Mouse (Mus musculus) B cell, adult 2 months (primary cell): ENCODE results near the gene Nell2.
"Not testable (repeated sequence)": the region's sequence is repeated elsewhere in the genome, so short reads cannot be mapped to it uniquely, and the experiment has no call there.

Experiments
- DNase-seq, 2 experiments: peaks; one replicate each; pipeline ENCODE4 v3.0.0; 2022

Nell2 gene

GRCm38 (mm10) chr15:95527948-95528861 is at the start of gene Nell2:
Gene Nell2, minus strand, starts transcription at chr15:95528559.
- no peak for DNase-seq

DNA sequence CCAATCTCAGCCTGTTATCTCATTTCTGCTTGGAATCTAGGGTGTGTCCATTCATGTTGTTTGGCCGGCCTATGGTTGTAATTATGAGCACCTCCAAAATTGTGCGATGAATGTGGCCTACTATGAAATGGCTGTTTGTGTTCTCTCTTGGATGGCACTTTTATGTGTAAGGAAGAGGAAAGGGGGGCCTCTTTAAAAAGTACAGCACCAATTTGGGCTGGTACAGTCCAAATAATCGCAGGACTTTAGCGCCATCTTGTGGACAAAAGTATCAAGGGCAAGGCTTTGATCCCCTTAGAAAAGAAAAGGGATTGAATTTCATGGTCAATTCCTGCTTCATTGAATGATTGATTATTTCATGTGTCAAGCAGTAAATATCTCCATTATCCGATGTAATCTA is 46.3 kb upstream of the Nell2 start:
- DNase-seq = no peak

GRCm38 (mm10) chr15:95569606-95570005 is 41.2 kb upstream of the Nell2 start:
- no peak for DNase-seq

- DNase-seq = no peak
These were observed 36.8 kb upstream of the Nell2 start for GRCm38 (mm10) chr15:95565160-95565559.

DNA sequence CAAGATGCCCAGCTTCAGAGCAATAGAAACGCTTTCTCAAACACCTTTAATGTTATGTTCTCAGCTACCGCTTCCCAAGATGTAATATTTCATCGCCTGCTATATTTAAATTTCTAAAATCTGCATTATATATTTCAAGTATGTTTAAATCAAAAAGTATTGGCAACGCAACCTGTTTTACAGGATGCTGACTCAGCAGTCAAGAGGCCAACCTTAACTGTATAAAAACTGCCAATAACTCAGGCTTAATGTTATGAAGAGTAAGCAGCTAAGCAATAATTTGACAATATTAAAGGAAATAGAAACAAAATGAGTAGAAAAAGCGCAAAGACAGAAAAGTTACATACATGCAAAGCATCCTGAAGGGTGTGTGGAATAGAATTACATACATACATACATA is 32.9 kb upstream of the Nell2 start:
- DNase-seq = no peak

- no peak for DNase-seq
These were observed 21.7 kb upstream of the Nell2 start for GRCm38 (mm10) chr15:95550011-95550410.

GRCm38 (mm10) chr15:95542632-95543031 is 14.3 kb upstream of the Nell2 start:
- DNase-seq = no peak

DNA sequence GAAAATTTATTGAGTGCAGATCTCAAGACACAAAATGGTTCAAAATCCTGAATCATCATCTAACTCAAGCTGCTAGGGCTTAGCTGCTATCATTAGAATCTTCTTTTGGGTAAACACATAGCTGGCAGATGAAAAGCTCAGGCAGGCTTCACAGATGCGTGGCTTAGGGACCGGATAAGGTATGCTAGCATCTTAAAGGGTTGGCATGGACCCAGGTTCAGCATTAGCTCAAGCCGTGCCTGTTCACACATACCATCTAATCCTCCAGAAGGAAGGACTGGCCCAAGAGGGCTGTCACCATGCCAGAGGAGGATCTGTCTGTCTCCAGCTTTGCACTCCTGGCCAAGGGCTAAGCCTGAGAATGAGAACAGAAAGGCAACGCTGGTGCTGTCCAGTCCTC is 8.4 kb upstream of the Nell2 start:
- DNase-seq = no peak

DNA sequence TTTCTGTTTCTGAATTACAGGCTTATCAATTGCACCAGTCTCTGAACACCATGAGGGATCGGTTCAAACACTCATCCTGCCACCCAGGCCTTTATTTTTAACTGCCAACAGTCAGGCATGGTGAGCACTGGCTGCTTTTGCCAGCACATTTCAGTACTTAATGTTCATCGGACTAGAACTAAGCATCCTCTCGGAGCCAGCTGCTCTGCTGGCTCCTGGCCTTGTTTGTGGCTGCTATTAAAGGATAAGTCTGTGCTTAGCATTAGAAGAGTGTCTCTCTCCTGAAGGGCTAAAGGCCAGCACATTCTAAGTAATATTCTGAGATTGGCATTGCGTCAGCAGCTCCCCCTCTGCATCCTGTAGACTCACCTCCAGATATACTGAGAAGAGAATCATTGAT is 7.9 kb upstream of the Nell2 start:
- DNase-seq = no peak

DNA sequence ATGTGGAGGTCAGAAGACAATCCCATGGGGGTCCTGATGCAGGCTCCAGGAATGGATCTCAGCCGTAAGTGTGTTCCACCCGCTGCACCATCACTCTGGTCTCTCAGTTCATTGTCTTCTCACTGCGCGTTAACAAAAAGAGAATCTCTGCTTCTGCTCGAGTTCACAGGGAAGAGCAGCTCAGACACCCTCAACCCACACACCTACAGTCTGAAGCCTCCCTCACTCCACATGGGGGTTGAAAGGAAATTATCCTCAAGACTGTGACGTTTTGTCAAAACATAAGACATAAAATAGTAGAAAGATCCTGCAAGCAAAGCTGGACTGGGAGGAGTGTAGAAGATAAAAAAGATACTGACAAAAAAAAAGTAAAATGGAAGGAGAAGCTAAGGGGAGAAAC is 6.3 kb upstream of the Nell2 start:
- no peak for DNase-seq

GRCm38 (mm10) chr15:95527461-95527947 is 855 bp downstream of the Nell2 start:
- DNase-seq = no peak

DNA sequence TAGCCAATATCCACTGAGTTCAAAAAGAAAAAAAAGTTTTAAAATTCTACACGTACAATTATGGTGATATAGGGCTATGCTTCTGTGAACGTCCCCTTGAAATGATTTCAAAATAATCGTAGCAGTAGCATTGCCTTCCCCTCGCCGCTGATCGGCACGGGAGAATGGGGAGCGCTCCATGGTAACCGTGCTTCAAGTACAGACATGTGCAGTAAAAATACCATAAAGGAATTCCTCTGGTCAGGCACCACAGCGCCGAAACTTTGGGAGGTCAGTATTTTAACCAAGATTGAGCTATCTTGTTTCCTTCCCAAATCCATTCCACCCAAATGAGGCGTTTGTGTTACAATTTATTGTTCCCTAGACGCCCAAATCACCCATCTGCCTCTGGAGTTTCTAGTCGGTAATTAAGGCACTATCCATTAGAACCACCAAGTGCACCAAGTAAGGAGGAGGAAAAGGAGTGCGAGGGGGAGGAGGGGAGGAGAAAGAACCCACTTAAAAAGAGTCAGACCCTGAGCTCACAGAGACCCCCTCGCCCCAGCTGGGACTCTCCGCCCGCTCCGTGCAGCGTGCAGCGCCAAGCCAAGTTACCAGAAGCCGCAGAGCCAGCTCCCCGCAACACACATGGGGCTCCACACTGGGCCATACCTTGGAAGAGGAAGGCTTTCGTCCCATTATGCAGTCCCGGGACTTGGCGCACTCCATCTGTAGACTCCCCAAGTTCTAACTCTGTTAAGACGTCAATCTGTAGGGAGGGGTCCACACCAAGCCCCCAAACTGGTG is 1.5 kb downstream of the Nell2 start:
- DNase-seq = no peak

DNA sequence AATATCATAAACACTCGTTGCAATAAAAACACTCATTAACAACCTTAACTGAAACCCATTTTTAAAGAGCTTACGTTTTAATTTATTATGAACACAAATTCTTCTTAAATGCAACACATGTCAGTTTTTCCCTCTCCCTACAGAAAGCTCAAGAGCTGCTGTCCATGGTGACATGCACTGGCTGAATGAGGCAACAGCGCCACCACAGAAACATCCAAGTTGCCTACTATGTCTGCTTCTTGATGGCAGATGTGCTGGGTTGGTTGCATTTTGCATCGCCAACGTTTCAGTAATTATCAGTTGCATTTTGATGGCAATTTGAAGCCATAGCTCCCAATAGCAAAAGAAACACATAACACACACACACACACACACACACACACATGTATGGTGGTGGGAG is 2.4 kb downstream of the Nell2 start:
- no peak for DNase-seq

- DNase-seq = no peak
These were observed 10.2 kb downstream of the Nell2 start for GRCm38 (mm10) chr15:95518204-95518603.

- not testable (repeated sequence) for DNase-seq
These were observed 15.1 kb downstream of the Nell2 start for GRCm38 (mm10) chr15:95513306-95513705.

DNA sequence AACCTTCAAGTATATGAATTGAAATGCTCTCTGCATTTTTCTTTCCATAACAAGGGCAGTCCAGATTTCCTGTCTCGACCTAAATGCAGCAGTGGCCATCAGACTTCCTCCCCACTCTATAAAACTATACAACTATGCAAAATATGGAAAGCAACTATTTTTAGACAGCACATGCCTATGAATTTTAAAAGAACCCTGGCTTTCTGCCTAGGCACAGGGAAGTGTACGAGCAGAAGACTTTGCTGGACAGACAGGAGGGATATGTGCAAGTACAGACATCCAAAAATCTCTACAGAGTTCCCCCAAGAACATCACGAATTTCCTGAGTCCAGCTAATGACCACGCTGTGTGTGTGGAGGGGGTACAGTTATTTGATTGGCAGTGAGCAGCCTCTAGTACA is 32.7 kb downstream of the Nell2 start:
- no peak for DNase-seq

GRCm38 (mm10) chr15:95495193-95495592 is 33.2 kb downstream of the Nell2 start:
- no peak for DNase-seq

GRCm38 (mm10) chr15:95492201-95492600 is 36.2 kb downstream of the Nell2 start:
- no peak for DNase-seq

DNA sequence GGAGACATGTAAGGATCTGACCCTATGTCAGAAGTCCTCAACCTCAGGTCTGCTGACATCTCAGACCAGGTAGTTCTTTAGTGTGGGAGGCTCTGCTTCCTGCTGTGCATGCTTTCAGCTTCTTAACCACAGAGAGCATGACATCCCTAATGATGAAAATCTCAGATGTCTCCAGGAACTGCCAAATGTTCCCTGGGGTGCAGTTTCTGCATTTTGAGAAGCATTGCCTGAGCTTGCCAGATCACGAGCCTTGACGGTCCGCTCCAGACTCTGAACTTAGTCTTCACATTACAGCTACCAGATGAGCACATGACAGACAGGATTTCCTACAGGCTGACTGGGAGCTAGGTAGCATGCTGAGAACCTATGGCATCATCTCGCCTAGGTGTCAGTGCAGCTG is 39.2 kb downstream of the Nell2 start:
- no peak for DNase-seq

GRCm38 (mm10) chr15:95487961-95488360 is 40.4 kb downstream of the Nell2 start:
- no peak for DNase-seq

- DNase-seq = no peak
These were observed 46.4 kb downstream of the Nell2 start for GRCm38 (mm10) chr15:95482002-95482401.

GRCm38 (mm10) chr15:95481585-95481984 is 46.8 kb downstream of the Nell2 start:
- no peak for DNase-seq

GRCm38 (mm10) chr15:95476440-95476839 is 51.9 kb downstream of the Nell2 start:
- DNase-seq = no peak

GRCm38 (mm10) chr15:95473976-95474375 is 54.4 kb downstream of the Nell2 start:
- no peak for DNase-seq
